Mouse (Mus musculus) telencephalon, adult 2 months (tissue): ENCODE measurements around the gene Immp2l.

Experiments used
- DNase-seq: peaks from one replicate; pipeline ENCODE4 v3.0.0-alpha.2; 2011; ENCODE audit warnings: low read depth, low spot score

Immp2l gene

GRCm38 (mm10) chr12:41047085-41047766 lies 23.3 kb downstream of the Immp2l start:
- no peak for DNase-seq

GRCm38 (mm10) chr12:41050945-41051344 lies 27.1 kb downstream of the Immp2l start:
- no peak for DNase-seq

GRCm38 (mm10) chr12:41052897-41053296 lies 29.0 kb downstream of the Immp2l start:
- no peak for DNase-seq

- no peak for DNase-seq
Measured at GRCm38 (mm10) chr12:41054006-41054791, 30.3 kb downstream of the Immp2l start.

GRCm38 (mm10) chr12:41055941-41056340 lies 32.1 kb downstream of the Immp2l start:
- DNase-seq: no peak

- DNase-seq: no peak
Measured at GRCm38 (mm10) chr12:41063281-41063680, 39.4 kb downstream of the Immp2l start.

GRCm38 (mm10) chr12:41081843-41082242 lies 58.0 kb downstream of the Immp2l start:
- no peak for DNase-seq

- no peak for DNase-seq
Measured at GRCm38 (mm10) chr12:41084370-41085089, 60.6 kb downstream of the Immp2l start.

- DNase-seq: peak; percentile 56
Measured at GRCm38 (mm10) chr12:41089931-41090366, 66.1 kb downstream of the Immp2l start.

- no peak for DNase-seq
Measured at GRCm38 (mm10) chr12:41090771-41091170, 66.9 kb downstream of the Immp2l start.

GRCm38 (mm10) chr12:41091316-41091715 lies 67.4 kb downstream of the Immp2l start:
- no peak for DNase-seq

GRCm38 (mm10) chr12:41096045-41096444 lies 72.2 kb downstream of the Immp2l start:
- no peak for DNase-seq

- DNase-seq: no peak
Measured at GRCm38 (mm10) chr12:41097406-41097805, 73.5 kb downstream of the Immp2l start.

GRCm38 (mm10) chr12:41109011-41109410 lies 85.1 kb downstream of the Immp2l start:
- no peak for DNase-seq

GRCm38 (mm10) chr12:41111456-41111855 lies 87.6 kb downstream of the Immp2l start:
- DNase-seq: peak; percentile 35

- no peak for DNase-seq
Measured at GRCm38 (mm10) chr12:41112137-41112536, 88.2 kb downstream of the Immp2l start.

GRCm38 (mm10) chr12:41118358-41118757 lies 94.5 kb downstream of the Immp2l start:
- no peak for DNase-seq

GRCm38 (mm10) chr12:41119657-41120056 lies 95.8 kb downstream of the Immp2l start:
- no peak for DNase-seq

GRCm38 (mm10) chr12:41123207-41123606 lies 99.3 kb downstream of the Immp2l start:
- DNase-seq: no peak

- no peak for DNase-seq
Measured at GRCm38 (mm10) chr12:41134885-41135284, 111.0 kb downstream of the Immp2l start.

GRCm38 (mm10) chr12:41159543-41159942 lies 135.7 kb downstream of the Immp2l start:
- DNase-seq: no peak

GRCm38 (mm10) chr12:41167802-41168201 lies 143.9 kb downstream of the Immp2l start:
- DNase-seq: no peak
